Mouse (Mus musculus): ENCODE results near the gene Olfr1532-ps1.
"Not testable (repeated sequence)": the region's sequence is repeated elsewhere in the genome, so short reads cannot be mapped to it uniquely, and the experiment has no call there.

Olfr1532-ps1 gene

DNA sequence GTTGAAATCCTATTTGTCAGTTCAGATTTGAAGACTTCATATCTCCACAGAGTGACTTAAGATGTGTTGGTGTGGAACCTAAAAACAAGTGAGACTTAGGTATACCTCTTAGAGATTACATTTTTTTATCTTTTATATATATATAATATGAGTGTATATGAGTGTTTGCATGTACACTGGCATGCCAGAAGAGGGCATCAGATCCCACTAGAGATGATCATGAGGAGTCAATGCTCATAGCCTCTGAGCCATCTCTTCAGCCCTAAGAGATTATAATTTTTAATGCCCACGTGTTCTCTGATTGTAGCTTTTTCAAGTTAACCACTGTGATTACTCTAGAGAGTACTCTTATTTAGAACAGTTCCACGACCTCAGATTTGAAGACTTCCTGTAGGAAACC, at the start of gene Olfr1532-ps1:
Gene Olfr1532-ps1 (plus strand): TSS at position 326 of the 400 bp plus-strand sequence.
- DNase-seq (ENCODE audit: low spot score in 2 of 2), result no peak

- DNase-seq (ENCODE audit: low spot score in 2 of 2), result no peak
Observed at GRCm38 (mm10) chr7:106862885-106863284, 44.9 kb upstream of the Olfr1532-ps1 start, which contains the start of gene Olfr704. TSS of gene Olfr704 (plus strand) at chr7:106863185.

- DNase-seq (ENCODE audit: low spot score in 2 of 2), result no peak
Observed at GRCm38 (mm10) chr7:106876791-106877190, 31.0 kb upstream of the Olfr1532-ps1 start, which contains the start of gene Olfr705. TSS of gene Olfr705 (minus strand) at chr7:106876891.

- no peak for DNase-seq (ENCODE audit: low spot score in 2 of 2)
Observed at GRCm38 (mm10) chr7:106888062-106888461, 19.7 kb upstream of the Olfr1532-ps1 start, which contains the start of gene Olfr706. TSS of gene Olfr706 (minus strand) at chr7:106888162.

DNA sequence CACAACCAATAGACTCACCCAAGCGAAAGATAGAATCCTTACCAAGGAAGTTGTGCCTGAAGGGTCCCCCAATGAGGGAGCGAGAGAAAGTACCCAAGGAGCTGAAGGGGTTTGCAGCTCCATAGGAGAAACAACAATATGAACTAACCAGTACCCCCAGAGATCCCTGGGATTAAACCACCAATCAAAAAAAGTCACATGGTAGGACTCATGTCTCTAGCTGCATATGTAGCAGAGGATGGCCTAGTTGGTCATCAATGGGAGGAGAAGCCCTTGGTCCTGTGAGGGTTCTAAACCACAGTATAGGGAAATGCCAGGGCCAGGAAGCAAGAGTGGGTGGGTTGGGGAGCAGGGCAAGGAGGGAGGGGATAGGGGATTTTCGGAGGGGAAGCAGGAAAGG, 6.7 kb upstream of the Olfr1532-ps1 start, which contains the start of gene Olfr707:
Gene Olfr707 (minus strand): TSS at position 101 of the 400 bp plus-strand sequence.
- not testable (repeated sequence) for DNase-seq (ENCODE audit: low spot score in 2 of 2)

- DNase-seq (ENCODE audit: low spot score in 2 of 2), result not testable (repeated sequence)
Observed at GRCm38 (mm10) chr7:106920961-106921360, 13.2 kb downstream of the Olfr1532-ps1 start.

DNA sequence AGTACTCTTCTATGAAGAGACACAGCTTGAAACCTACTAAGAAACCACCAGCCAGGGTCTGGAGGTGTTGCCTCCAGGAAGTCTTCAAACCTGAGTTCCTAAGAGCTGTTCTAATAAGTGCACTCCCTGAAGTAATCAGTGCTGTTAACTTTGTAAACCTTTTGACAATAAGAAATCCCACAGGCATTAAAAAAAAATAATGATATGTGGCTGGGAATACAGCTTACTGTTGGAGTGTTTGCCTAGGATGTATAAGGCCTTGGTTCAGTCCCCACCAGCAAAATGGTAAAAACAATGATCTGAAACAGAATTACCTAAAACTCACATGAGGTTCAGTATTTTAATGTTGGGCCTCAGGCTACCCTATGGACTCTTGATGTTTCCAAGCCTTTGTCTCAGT, 24.3 kb downstream of the Olfr1532-ps1 start, which contains the start of gene Olfr709-ps1:
Gene Olfr709-ps1 (minus strand): TSS at position 101 of the 400 bp plus-strand sequence.
- no peak for DNase-seq (ENCODE audit: low spot score in 2 of 2)

- no peak for DNase-seq (ENCODE audit: low spot score in 2 of 2)
Observed at GRCm38 (mm10) chr7:106948212-106948611, 40.4 kb downstream of the Olfr1532-ps1 start, which contains the start of gene Olfr710. TSS of gene Olfr710 (minus strand) at chr7:106948312.

DNA sequence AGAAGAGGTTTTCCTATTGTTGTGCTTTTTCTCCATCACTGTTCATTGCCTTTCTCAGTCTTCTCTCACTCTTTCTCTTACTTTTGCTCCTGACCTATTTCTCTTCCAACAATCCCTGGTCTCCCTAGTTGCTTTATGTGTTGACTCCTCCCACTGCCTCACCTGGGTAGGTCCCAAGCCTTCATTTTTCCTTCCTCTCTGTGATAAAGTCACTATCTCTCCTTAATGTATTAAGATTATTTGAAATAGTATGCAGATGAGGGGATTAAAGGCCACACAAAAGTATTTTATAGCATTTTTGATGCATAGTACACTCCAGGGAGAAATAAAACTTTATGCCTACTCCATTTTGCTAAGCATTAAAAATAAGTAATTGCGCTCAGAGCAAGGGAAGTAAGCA, 56.0 kb downstream of the Olfr1532-ps1 start, which contains the start of gene Olfr6:
Gene Olfr6 (minus strand): TSS at position 101 of the 400 bp plus-strand sequence.
- no peak for DNase-seq (ENCODE audit: low spot score in 2 of 2)
